In genomic region chr4:41763176-41763575, GRCm38 (mm10) we compare ENCODE assay signal across 13 mouse cellular contexts. TPM values are rescaled to one million over a fixed set of nuclear protein-coding genes. Genes with fewer than 3 reads are reported as not detected.
DNase-seq lines count a peak whose midpoint lies in the region; ATAC-seq and TF ChIP-seq lines count a peak whose summit lies in the region.
"Not testable (repeated sequence)": the region's sequence is repeated elsewhere in the genome, so short reads cannot be mapped to it uniquely, and the experiment has no call there.
"Had no signal": no experiment of that assay in that cellular context is flagged by ENCODE, and none has a peak within 500 bp of the region (broad histone marks: within the 10 kb centered on the region; RNA-seq: fewer than 3 reads in every experiment).

No protein-coding gene starts in this region.

- H3K27me3 ChIP-seq in embryonic facial prominence, embryonic 12.5 days; forebrain, embryonic 10.5 days (ENCODE audit: poor library complexity, severe bottlenecking); heart, embryonic 15.5 days; kidney, embryonic 15.5 days; limb, embryonic 11.5 days (ENCODE audit: control insufficient read depth, insufficient read depth, low read length); lung, embryonic 14.5 days (ENCODE audit: insufficient read depth, low read length): not testable (repeated sequence)

- peaks cover 30% of the 10 kb centered on the region for H3K4me1 ChIP-seq in embryonic facial prominence, embryonic 12.5 days
- H3K4me1 ChIP-seq in forebrain, embryonic 10.5 days: peaks cover 43% of the 10 kb centered on the region
- peaks cover 41% of the 10 kb centered on the region for H3K4me1 ChIP-seq in heart, embryonic 15.5 days (replicated peaks)
- H3K4me1 ChIP-seq in kidney, embryonic 15.5 days: peaks cover 44% of the 10 kb centered on the region
- peaks cover 25% of the 10 kb centered on the region for H3K4me1 ChIP-seq in limb, embryonic 11.5 days (ENCODE audit: control insufficient read depth, insufficient read depth, low read length)
- H3K4me1 ChIP-seq in lung, embryonic 14.5 days (ENCODE audit: insufficient read depth): peaks cover 15% of the 10 kb centered on the region; the same call in 1 of the 2 replicates

- DNase-seq in cerebellum, adult 9-10 months: peak; percentile 40
- DNase-seq in forebrain, embryonic 10.5 days (ENCODE audit: extremely low spot score, low spot score); limb, embryonic 11.5 days (ENCODE audit: low spot score); lung, embryonic 14.5 days: not testable (repeated sequence)

- H3K9ac ChIP-seq in embryonic facial prominence, embryonic 12.5 days; heart, embryonic 15.5 days; kidney, embryonic 15.5 days; limb, embryonic 11.5 days (ENCODE audit: low read length); lung, embryonic 14.5 days: not testable (repeated sequence)

- H3K9me3 ChIP-seq in embryonic facial prominence, embryonic 12.5 days; forebrain, embryonic 10.5 days; heart, embryonic 15.5 days (replicated peaks); kidney, embryonic 15.5 days (replicated peaks); limb, embryonic 11.5 days (ENCODE audit: control insufficient read depth, low read length); lung, embryonic 14.5 days (ENCODE audit: low read depth, low read length): not testable (repeated sequence)

- peaks cover 22% of the 10 kb centered on the region for H3K36me3 ChIP-seq in embryonic facial prominence, embryonic 12.5 days
- H3K36me3 ChIP-seq in forebrain, embryonic 10.5 days (replicated peaks): peaks cover 18% of the 10 kb centered on the region
- H3K36me3 ChIP-seq in heart, embryonic 15.5 days; limb, embryonic 11.5 days (ENCODE audit: control insufficient read depth, insufficient read depth, low read length); lung, embryonic 14.5 days (ENCODE audit: insufficient read depth): not testable (repeated sequence)
- peaks cover 31% of the 10 kb centered on the region for H3K36me3 ChIP-seq in kidney, embryonic 15.5 days

- not testable (repeated sequence) for TF ChIP-seq CTCF in lung, embryonic 14.5 days (IDR thresholded peaks at IDR 0.05; ENCODE audit: low read depth)

- WGBS in embryonic facial prominence, embryonic 12.5 days: 54% methylated on average over 5 of the region's 6 CpGs
- 73% methylated on average over 3 of the region's 6 CpGs for WGBS in forebrain, embryonic 10.5 days
- 74% methylated on average over 4 of the region's 6 CpGs for WGBS in heart, embryonic 15.5 days
- WGBS in kidney, embryonic 15.5 days: 66% methylated on average over 4 of the region's 6 CpGs
- WGBS in limb, embryonic 11.5 days: 56% methylated on average over 4 of the region's 6 CpGs
- WGBS in lung, embryonic 14.5 days: 76% methylated on average over 3 of the region's 6 CpGs

- peak overlapping the region; percentile 60 for H3K4me3 ChIP-seq in embryonic facial prominence, embryonic 12.5 days
- not testable (repeated sequence) for H3K4me3 ChIP-seq in forebrain, embryonic 10.5 days; heart, embryonic 15.5 days; limb, embryonic 11.5 days (ENCODE audit: low read depth, low read length); lung, embryonic 14.5 days (ENCODE audit: low read depth, low read length)
- peak overlapping the region; percentile 46; the same call in 1 of the 2 replicates for H3K4me3 ChIP-seq in kidney, embryonic 15.5 days (replicated peaks)

- H3K27ac ChIP-seq in embryonic facial prominence, embryonic 12.5 days: peak overlapping the region; percentile 98
- H3K27ac ChIP-seq in forebrain, embryonic 10.5 days: 0 out of 2 replicates have a peak overlapping the region, but pooled peaks have one; percentile 87
- peak overlapping the region; percentile 95; the same call in 1 of the 2 replicates for H3K27ac ChIP-seq in heart, embryonic 15.5 days
- not testable (repeated sequence) for H3K27ac ChIP-seq in kidney, embryonic 15.5 days; lung, embryonic 14.5 days (ENCODE audit: low read depth)
- H3K27ac ChIP-seq in limb, embryonic 11.5 days (replicated peaks; ENCODE audit: low read depth, low read length): peak overlapping the region; percentile 97

- peak overlapping the region; percentile 85 for H3K4me2 ChIP-seq in embryonic facial prominence, embryonic 12.5 days (replicated peaks)
- H3K4me2 ChIP-seq in heart, embryonic 15.5 days: not testable (repeated sequence)
- peak overlapping the region; percentile 69 for H3K4me2 ChIP-seq in kidney, embryonic 15.5 days
- H3K4me2 ChIP-seq in limb, embryonic 11.5 days (ENCODE audit: low read depth, severe bottlenecking): peak overlapping the region; percentile 90
- H3K4me2 ChIP-seq in lung, embryonic 14.5 days: peak overlapping the region; percentile 74

- ATAC-seq in embryonic facial prominence, embryonic 12.5 days (ENCODE audit: insufficient number of reproducible peaks, insufficient read depth, low FRiP score, low TSS enrichment); heart, embryonic 15.5 days (replicated peaks; ENCODE audit: insufficient number of reproducible peaks, insufficient read depth, low FRiP score, low read depth); kidney, embryonic 15.5 days (replicated peaks; ENCODE audit: low FRiP score); limb, embryonic 11.5 days (ENCODE audit: insufficient number of reproducible peaks, low FRiP score, low TSS enrichment, low read depth); lung, embryonic 14.5 days (ENCODE audit: insufficient read depth): not testable (repeated sequence)

RNA-seq across cellular contexts. Expression of gene Sigmar1, which starts 7.2 kb away (rescaled TPM):
- polyA plus RNA-seq in embryonic facial prominence, embryonic 12.5 days (2016; fragmentation: Nextera tagmentation; extraction: Ambion mirVana): 74.1 and 76.6 TPM in 2 replicates
- 102 and 103 TPM in 2 replicates for polyA plus RNA-seq in forebrain, embryonic 10.5 days (2016; fragmentation: Nextera tagmentation; extraction: Ambion mirVana)
- 41.7 and 60.3 TPM in 2 replicates for polyA plus RNA-seq in heart, embryonic 15.5 days (2015; fragmentation: Nextera tagmentation; extraction: Ambion mirVana)
- polyA plus RNA-seq in kidney, embryonic 15.5 days (2015; fragmentation: Nextera tagmentation; extraction: Ambion mirVana): 79.7 and 87.4 TPM in 2 replicates
- 73.5 and 83.4 TPM in 2 replicates for polyA plus RNA-seq in limb, embryonic 11.5 days (2014; fragmentation: Nextera tagmentation; extraction: Ambion mirVana)
- polyA plus RNA-seq in lung, embryonic 14.5 days (2014; fragmentation: Nextera tagmentation; extraction: Ambion mirVana): 82.5 and 94.6 TPM in 2 replicates

RNA-seq across cellular contexts. Expression of gene Galt, which starts 8.1 kb away (rescaled TPM):
- 40.4 and 41.5 TPM in 2 replicates for polyA plus RNA-seq in embryonic facial prominence, embryonic 12.5 days (2016; fragmentation: Nextera tagmentation; extraction: Ambion mirVana)
- 23.6 and 23.7 TPM in 2 replicates for polyA plus RNA-seq in forebrain, embryonic 10.5 days (2016; fragmentation: Nextera tagmentation; extraction: Ambion mirVana)
- 54.8 and 59.2 TPM in 2 replicates for polyA plus RNA-seq in heart, embryonic 15.5 days (2015; fragmentation: Nextera tagmentation; extraction: Ambion mirVana)
- 50.7 and 52.5 TPM in 2 replicates for polyA plus RNA-seq in kidney, embryonic 15.5 days (2015; fragmentation: Nextera tagmentation; extraction: Ambion mirVana)
- polyA plus RNA-seq in limb, embryonic 11.5 days (2014; fragmentation: Nextera tagmentation; extraction: Ambion mirVana): 40.6 and 42.6 TPM in 2 replicates
- 25.6 and 26.9 TPM in 2 replicates for polyA plus RNA-seq in lung, embryonic 14.5 days (2014; fragmentation: Nextera tagmentation; extraction: Ambion mirVana)

RNA-seq across cellular contexts. Expression of gene Ccl27a, which starts 10.9 kb away (rescaled TPM):
- 71.7 and 81.6 TPM in 2 replicates for polyA plus RNA-seq in embryonic facial prominence, embryonic 12.5 days (2016; fragmentation: Nextera tagmentation; extraction: Ambion mirVana)
- polyA plus RNA-seq in forebrain, embryonic 10.5 days (2016; fragmentation: Nextera tagmentation; extraction: Ambion mirVana): 45.5 and 50.9 TPM in 2 replicates
- 40.2 and 47.1 TPM in 2 replicates for polyA plus RNA-seq in heart, embryonic 15.5 days (2015; fragmentation: Nextera tagmentation; extraction: Ambion mirVana)
- 36.5 and 42.4 TPM in 2 replicates for polyA plus RNA-seq in kidney, embryonic 15.5 days (2015; fragmentation: Nextera tagmentation; extraction: Ambion mirVana)
- polyA plus RNA-seq in limb, embryonic 11.5 days (2014; fragmentation: Nextera tagmentation; extraction: Ambion mirVana): 29.9 and 40.0 TPM in 2 replicates
- 28.2 and 30.0 TPM in 2 replicates for polyA plus RNA-seq in lung, embryonic 14.5 days (2014; fragmentation: Nextera tagmentation; extraction: Ambion mirVana)
- polyA plus RNA-seq: G1E had no signal

RNA-seq across cellular contexts. Expression of gene Arid3c, which starts 32.2 kb away (rescaled TPM):
- polyA plus RNA-seq in embryonic facial prominence, embryonic 12.5 days (2016; fragmentation: Nextera tagmentation; extraction: Ambion mirVana): 0.18 TPM in 1 of 2 replicates, not detected in the other
- 1.1 and 1.4 TPM in 2 replicates for polyA plus RNA-seq in forebrain, embryonic 10.5 days (2016; fragmentation: Nextera tagmentation; extraction: Ambion mirVana)
- polyA plus RNA-seq in heart, embryonic 15.5 days (2015; fragmentation: Nextera tagmentation; extraction: Ambion mirVana): not detected in 2 replicates
- 0.12 and 0.17 TPM in 2 replicates for polyA plus RNA-seq in kidney, embryonic 15.5 days (2015; fragmentation: Nextera tagmentation; extraction: Ambion mirVana)
- polyA plus RNA-seq in limb, embryonic 11.5 days (2014; fragmentation: Nextera tagmentation; extraction: Ambion mirVana): not detected in 2 replicates
- polyA plus RNA-seq in lung, embryonic 14.5 days (2014; fragmentation: Nextera tagmentation; extraction: Ambion mirVana): not detected in 2 replicates
- polyA plus RNA-seq: G1E; intestine, embryonic 16.5 days; liver, embryonic 11.5 days; liver, embryonic 16.5 days; lung, embryonic 16.5 days; thymus, postnatal 0 days had no signal

RNA-seq across cellular contexts. Expression of gene Dctn3, which starts 40.2 kb away (rescaled TPM):
- polyA plus RNA-seq in embryonic facial prominence, embryonic 12.5 days (2016; fragmentation: Nextera tagmentation; extraction: Ambion mirVana): 117 and 122 TPM in 2 replicates
- 141 and 142 TPM in 2 replicates for polyA plus RNA-seq in forebrain, embryonic 10.5 days (2016; fragmentation: Nextera tagmentation; extraction: Ambion mirVana)
- 122 and 125 TPM in 2 replicates for polyA plus RNA-seq in heart, embryonic 15.5 days (2015; fragmentation: Nextera tagmentation; extraction: Ambion mirVana)
- 128 and 132 TPM in 2 replicates for polyA plus RNA-seq in kidney, embryonic 15.5 days (2015; fragmentation: Nextera tagmentation; extraction: Ambion mirVana)
- polyA plus RNA-seq in limb, embryonic 11.5 days (2014; fragmentation: Nextera tagmentation; extraction: Ambion mirVana): 94.3 and 104 TPM in 2 replicates
- polyA plus RNA-seq in lung, embryonic 14.5 days (2014; fragmentation: Nextera tagmentation; extraction: Ambion mirVana): 103 and 106 TPM in 2 replicates
